In the genomic region with DNA sequence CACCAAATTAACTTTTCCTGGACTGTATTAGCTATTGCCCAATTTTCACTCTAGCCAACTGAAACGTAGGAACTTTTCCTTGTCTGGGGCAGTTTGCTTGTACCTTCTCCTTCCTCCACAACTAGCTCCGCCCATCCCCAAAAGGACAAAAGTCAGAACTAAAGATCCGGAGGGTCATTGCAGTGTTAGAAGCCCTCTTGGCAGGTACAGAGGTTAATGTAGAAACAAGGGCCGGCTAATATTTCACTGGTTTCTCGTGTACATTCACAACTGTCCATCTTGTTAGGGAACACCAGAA, we compare ENCODE assay signal across 8 mouse cellular contexts. TPM values are rescaled to one million over a fixed set of nuclear protein-coding genes. Genes with fewer than 3 reads are reported as not detected.
DNase-seq lines count a peak whose midpoint lies in the region; ATAC-seq and TF ChIP-seq lines count a peak whose summit lies in the region.

No protein-coding gene starts in this region.

- H3K36me3 ChIP-seq in heart, embryonic 16.5 days (ENCODE audit: control insufficient read depth, insufficient read depth), result no peaks in the 10 kb centered on the region
- H3K36me3 ChIP-seq in limb, embryonic 12.5 days, result no peaks in the 10 kb centered on the region
- H3K36me3 ChIP-seq in neural tube, embryonic 12.5 days, result no peaks in the 10 kb centered on the region

- no peaks in the 10 kb centered on the region for H3K27me3 ChIP-seq in cerebellum, adult 2 months (ENCODE audit: control insufficient read depth, insufficient read depth, low read length)
- H3K27me3 ChIP-seq in heart, embryonic 16.5 days (ENCODE audit: control insufficient read depth, insufficient read depth, low read length), result no peaks in the 10 kb centered on the region
- no peaks in the 10 kb centered on the region for H3K27me3 ChIP-seq in limb, embryonic 12.5 days
- H3K27me3 ChIP-seq in neural tube, embryonic 12.5 days (replicated peaks), result no peaks in the 10 kb centered on the region

- H3K9ac ChIP-seq in heart, embryonic 16.5 days (ENCODE audit: low read length), result peak overlapping the region; percentile 86
- peak overlapping the region; percentile 99; the same call in 1 of the 2 replicates for H3K9ac ChIP-seq in limb, embryonic 12.5 days (replicated peaks)
- H3K9ac ChIP-seq in neural tube, embryonic 12.5 days, result no peak overlapping the region

- no peak overlapping the region for H3K27ac ChIP-seq in cerebellum, adult 2 months (ENCODE audit: insufficient read depth, low read length)
- H3K27ac ChIP-seq in heart, embryonic 16.5 days (ENCODE audit: low read length), result peak overlapping the region; percentile 99
- H3K27ac ChIP-seq in limb, embryonic 12.5 days, result peak overlapping the region; percentile 97; the same call in 1 of the 2 replicates
- no peak overlapping the region for H3K27ac ChIP-seq in neural tube, embryonic 12.5 days

- TF ChIP-seq CTCF in cerebellum, adult 2 months (IDR thresholded peaks at IDR 0.05; ENCODE audit: borderline replicate concordance, insufficient read depth, low read depth, low read length), result no peak

- H3K4me3 ChIP-seq in cerebellum, adult 2 months (replicated peaks; ENCODE audit: insufficient read depth, low read depth, low read length), result peak overlapping the region; percentile 87
- peak overlapping the region; percentile 73 for H3K4me3 ChIP-seq in heart, embryonic 16.5 days (ENCODE audit: low read length)
- H3K4me3 ChIP-seq in limb, embryonic 12.5 days (replicated peaks), result peak overlapping the region; percentile 95
- H3K4me3 ChIP-seq in neural tube, embryonic 12.5 days, result no peak overlapping the region

- WGBS in cerebellum, adult 2 months, result 10% methylated on average over 5 of the region's 5 CpGs
- 12% methylated on average over 5 of the region's 5 CpGs for WGBS in heart, embryonic 16.5 days
- 8% methylated on average over 5 of the region's 5 CpGs for WGBS in limb, embryonic 12.5 days
- WGBS in neural tube, embryonic 12.5 days, result 9% methylated on average over 5 of the region's 5 CpGs

- H3K9me3 ChIP-seq in heart, embryonic 16.5 days (replicated peaks; ENCODE audit: control insufficient read depth, low read length), result no peaks in the 10 kb centered on the region
- H3K9me3 ChIP-seq in limb, embryonic 12.5 days, result no peaks in the 10 kb centered on the region
- no peaks in the 10 kb centered on the region for H3K9me3 ChIP-seq in neural tube, embryonic 12.5 days

- peak overlapping the region; percentile 75 for H3K4me2 ChIP-seq in heart, embryonic 16.5 days (ENCODE audit: low read depth, low read length)
- H3K4me2 ChIP-seq in limb, embryonic 12.5 days, result peak overlapping the region; percentile 64
- H3K4me2 ChIP-seq in neural tube, embryonic 12.5 days (replicated peaks), result peak overlapping the region; percentile 71

- peak in 1 of 2 experiments; percentile 40 for DNase-seq in cerebellum, adult 2 months
- peak; percentile 60 for DNase-seq in adipocyte (ENCODE audit: low spot score)
- DNase-seq in T-cell, adult 2 months (ENCODE audit: low spot score), result no peak
- DNase-seq in spleen, postnatal 14 days (ENCODE audit: low spot score in 2 of 2), result no peak

- no peaks in the 10 kb centered on the region for H3K4me1 ChIP-seq in cerebellum, adult 2 months (ENCODE audit: control insufficient read depth, insufficient read depth, low read length)
- H3K4me1 ChIP-seq in heart, embryonic 16.5 days (ENCODE audit: control insufficient read depth, insufficient read depth, low read length), result peaks cover 21% of the 10 kb centered on the region
- H3K4me1 ChIP-seq in limb, embryonic 12.5 days (replicated peaks), result peaks cover 18% of the 10 kb centered on the region
- peaks cover 19% of the 10 kb centered on the region for H3K4me1 ChIP-seq in neural tube, embryonic 12.5 days

- ATAC-seq in cerebellum, adult (ENCODE audit: insufficient number of reproducible peaks, low FRiP score, low TSS enrichment), result no peak
- ATAC-seq in heart, embryonic 16.5 days (replicated peaks; ENCODE audit: extremely low read depth, insufficient read depth, low FRiP score), result no peak
- ATAC-seq in limb, embryonic 12.5 days (ENCODE audit: insufficient number of reproducible peaks, insufficient read depth, low FRiP score, low TSS enrichment, low read depth), result no peak
- ATAC-seq in neural tube, embryonic 12.5 days (ENCODE audit: low FRiP score, low read depth), result no peak

- no peak for TF ChIP-seq POLR2A in cerebellum, adult 2 months (IDR thresholded peaks at IDR 0.05; ENCODE audit: borderline replicate concordance, insufficient read depth, low read length)

RNA-seq across cellular contexts. Expression of a gene that starts 1.0 kb away (rescaled TPM):
- polyA plus RNA-seq in cerebellum, adult 2 months (2012; rRNA removed), result 37.2 and 38.2 TPM in 2 replicates
- polyA plus RNA-seq in heart, embryonic 16.5 days (2015; fragmentation: Nextera tagmentation; extraction: Ambion mirVana), result 69.8 and 74.5 TPM in 2 replicates
- 122 and 126 TPM in 2 replicates for polyA plus RNA-seq in limb, embryonic 12.5 days (2016; fragmentation: Nextera tagmentation; extraction: Ambion mirVana)
- 124 and 128 TPM in 2 replicates for polyA plus RNA-seq in neural tube, embryonic 12.5 days (2016; fragmentation: Nextera tagmentation; extraction: Ambion mirVana)

Comparison
In these comparisons a context has a peak if more than half of its experiments do, and no peak if none do; other contexts are left out.
1. H3K27ac ChIP-seq: peak in heart, embryonic 16.5 days (single experiment) and limb, embryonic 12.5 days (single experiment); none in cerebellum, adult 2 months (single experiment) and neural tube, embryonic 12.5 days (single experiment).
2. Peak in every context shown above with its lines, with median percentiles within 50 percentile points of each other: H3K4me2 ChIP-seq.